Mouse (Mus musculus) heart, embryonic 16.5 days (tissue): ENCODE results near the gene Abcg5. TPM values are rescaled to one million over a fixed set of nuclear protein-coding genes. Genes with fewer than 3 reads are reported as not detected.

ENCODE experiments used
- ATAC-seq: fragments of 200-750 bp; cut with Nextera tagmentation; replicated peaks from 2 replicates; pipeline ENCODE4 v1.8.0; 2017; ENCODE audit warnings: moderate number of reproducible peaks; ENCODE audit not compliant: insufficient read depth, low FRiP score; ENCODE audit errors: extremely low read depth
- H3K27ac ChIP-seq: fragments of 300-500 bp; sonication (generic); 2 replicates; pipeline ENCODE4 v1.5.1; 2014; ENCODE audit warnings: mild to moderate bottlenecking, low read length, control low read depth, moderate library complexity
- H3K27me3 ChIP-seq: fragments of 300-500 bp; sonication (generic); 2 replicates; pipeline ENCODE4 v1.6.1; 2014; ENCODE audit warnings: low read length, mixed read lengths; ENCODE audit not compliant: control insufficient read depth, insufficient read depth
- H3K36me3 ChIP-seq: fragments of 300-500 bp; sonication (generic); 2 replicates; pipeline ENCODE4 v1.6.1; 2014; ENCODE audit not compliant: control insufficient read depth, insufficient read depth
- H3K4me1 ChIP-seq: fragments of 300-500 bp; sonication (generic); 2 replicates; pipeline ENCODE4 v1.6.1; 2014; ENCODE audit warnings: low read length, mixed read lengths; ENCODE audit not compliant: control insufficient read depth, insufficient read depth
- H3K4me2 ChIP-seq: fragments of 300-500 bp; sonication (generic); 2 replicates; pipeline ENCODE4 v1.6.1; 2014; ENCODE audit warnings: low read depth, mild to moderate bottlenecking, control low read depth, low read length
- H3K4me3 ChIP-seq: fragments of 300-500 bp; sonication (generic); 2 replicates; pipeline ENCODE4 v1.5.1; 2014; ENCODE audit warnings: mild to moderate bottlenecking, control low read depth, low read length
- H3K9ac ChIP-seq: fragments of 300-500 bp; sonication (generic); 2 replicates; pipeline ENCODE4 v1.6.1; 2014; ENCODE audit warnings: low read length, control low read depth
- H3K9me3 ChIP-seq: fragments of 300-500 bp; sonication (generic); replicated peaks from 2 replicates; pipeline ENCODE4 v1.6.1; 2016; ENCODE audit warnings: low read length; ENCODE audit not compliant: control insufficient read depth
- WGBS: fragments of 180-500 bp; shearing (Covaris S2); extraction: QIAGEN DNeasy Blood & Tissue Kit; methylation state at CpG from one replicate; pipeline ENCODE4 v1.1.7; 2014; 5-methylcytosine and 5-hydroxymethylcytosine counted together
- polyA plus RNA-seq: library from polyadenylated mRNA; unstranded; fragments of >200 nt; fragmentation: Nextera tagmentation; extraction: Ambion mirVana; gene quantifications from 2 replicates; pipeline ENCODE4 v1.2.1, GENCODE M21; 2015

Gene Abcg5
- polyA plus RNA-seq, 1 experiment from 2014 or later: 0.18 TPM

GRCm38 (mm10) chr17:84690111-84690510 is 7.3 kb upstream of the Abcg5 start:
- no peak overlapping the region for H3K4me3 ChIP-seq
- H3K9ac ChIP-seq: no peak overlapping the region
- peaks cover 7% of the 10 kb centered on the region; the same call in 1 of the 2 replicates for H3K27me3 ChIP-seq
- WGBS: 81% methylated on average over 5 of the region's 5 CpGs
- no peak overlapping the region for H3K4me2 ChIP-seq
- no peaks in the 10 kb centered on the region for H3K4me1 ChIP-seq
- no peak for ATAC-seq
- H3K36me3 ChIP-seq: no peaks in the 10 kb centered on the region
- no peaks in the 10 kb centered on the region for H3K9me3 ChIP-seq
- H3K27ac ChIP-seq: no peak overlapping the region

GRCm38 (mm10) chr17:84689316-84689715 is 6.5 kb upstream of the Abcg5 start:
- Histone ChIP-seq H3K27ac (no peak overlapping the region), H3K4me1 (no peaks in the 10 kb centered on the region), H3K9me3 (no peaks in the 10 kb centered on the region), H3K27me3 (peaks cover 7% of the 10 kb centered on the region; the same call in 1 of the 2 replicates), H3K9ac (no peak overlapping the region), H3K4me2 (no peak overlapping the region), H3K4me3 (no peak overlapping the region), H3K36me3 (no peaks in the 10 kb centered on the region)
- ATAC-seq: no peak
- WGBS: 67% methylated on average over 5 of the region's 5 CpGs

- H3K4me2 ChIP-seq: no peak overlapping the region
- H3K27ac ChIP-seq: no peak overlapping the region
- H3K27me3 ChIP-seq: peaks cover 6% of the 10 kb centered on the region; the same call in 1 of the 2 replicates
- H3K36me3 ChIP-seq: no peaks in the 10 kb centered on the region
- H3K9ac ChIP-seq: no peak overlapping the region
- H3K4me1 ChIP-seq: no peaks in the 10 kb centered on the region
- no peaks in the 10 kb centered on the region for H3K9me3 ChIP-seq
- WGBS: 78% methylated on average over 11 of the region's 11 CpGs
- no peak overlapping the region for H3K4me3 ChIP-seq
- ATAC-seq: no peak
Measured at GRCm38 (mm10) chr17:84688834-84689233, 6.0 kb upstream of the Abcg5 start.

GRCm38 (mm10) chr17:84687994-84688393 is 5.2 kb upstream of the Abcg5 start:
- H3K9ac ChIP-seq: no peak overlapping the region
- H3K4me3 ChIP-seq: no peak overlapping the region
- H3K36me3 ChIP-seq: no peaks in the 10 kb centered on the region
- 75% methylated on average over 5 of the region's 5 CpGs for WGBS
- no peak overlapping the region for H3K27ac ChIP-seq
- no peaks in the 10 kb centered on the region for H3K4me1 ChIP-seq
- ATAC-seq: no peak
- H3K27me3 ChIP-seq: peaks cover 4% of the 10 kb centered on the region; the same call in 1 of the 2 replicates
- H3K9me3 ChIP-seq: no peaks in the 10 kb centered on the region
- no peak overlapping the region for H3K4me2 ChIP-seq

- ATAC-seq: no peak
Measured at GRCm38 (mm10) chr17:84685286-84685685, 2.5 kb upstream of the Abcg5 start.

GRCm38 (mm10) chr17:84684284-84684683 is 1.5 kb upstream of the Abcg5 start:
- WGBS: 44% methylated on average over 6 of the region's 6 CpGs

More at GRCm38 (mm10) chr17:84685286-84685685, 2.5 kb upstream of the Abcg5 start:
- Histone ChIP-seq H3K4me2 (no peak overlapping the region), H3K9ac (no peak overlapping the region), H3K27me3 (no peaks in the 10 kb centered on the region), H3K9me3 (no peaks in the 10 kb centered on the region), H3K4me1 (no peaks in the 10 kb centered on the region), H3K36me3 (no peaks in the 10 kb centered on the region), H3K27ac (no peak overlapping the region), H3K4me3 (no peak overlapping the region)
- 71% methylated on average over 4 of the region's 4 CpGs for WGBS

GRCm38 (mm10) chr17:84681670-84682069 is 1.1 kb downstream of the Abcg5 start:
- WGBS: 92% methylated on average over 3 of the region's 3 CpGs
- Histone ChIP-seq H3K4me3 (no peak overlapping the region), H3K36me3 (no peaks in the 10 kb centered on the region), H3K27me3 (no peaks in the 10 kb centered on the region; the same call in 1 of the 2 replicates), H3K27ac (no peak overlapping the region), H3K4me1 (no peaks in the 10 kb centered on the region), H3K4me2 (no peak overlapping the region), H3K9ac (no peak overlapping the region), H3K9me3 (no peaks in the 10 kb centered on the region)
- ATAC-seq: no peak

More at GRCm38 (mm10) chr17:84684284-84684683, 1.5 kb upstream of the Abcg5 start:
- Histone ChIP-seq H3K9me3 (no peaks in the 10 kb centered on the region), H3K9ac (no peak overlapping the region), H3K36me3 (no peaks in the 10 kb centered on the region), H3K4me1 (no peaks in the 10 kb centered on the region), H3K4me3 (no peak overlapping the region), H3K27me3 (no peaks in the 10 kb centered on the region), H3K4me2 (no peak overlapping the region), H3K27ac (no peak overlapping the region)
- no peak for ATAC-seq

GRCm38 (mm10) chr17:84677595-84677994 is 5.2 kb downstream of the Abcg5 start:
- H3K36me3 ChIP-seq: no peaks in the 10 kb centered on the region
- H3K4me1 ChIP-seq: peaks cover 7% of the 10 kb centered on the region
- H3K9ac ChIP-seq: no peak overlapping the region
- H3K27ac ChIP-seq: no peak overlapping the region
- no peak overlapping the region for H3K4me2 ChIP-seq
- no peak for ATAC-seq
- no peak overlapping the region for H3K4me3 ChIP-seq
- no peaks in the 10 kb centered on the region for H3K9me3 ChIP-seq
- no peaks in the 10 kb centered on the region; the same call in 1 of the 2 replicates for H3K27me3 ChIP-seq
- WGBS: 82% methylated on average over 11 of the region's 11 CpGs

GRCm38 (mm10) chr17:84675951-84676366 is 6.9 kb downstream of the Abcg5 start, which contains the start of gene Abcg8:
Gene Abcg8, plus strand, starts transcription at chr17:84676302.
- Histone ChIP-seq H3K4me2 (peak within 1 kb of the TSS; percentile 92), H3K9ac (peak within 1 kb of the TSS; percentile 39), H3K27me3 (no peaks in the 10 kb centered on the region; the same call in 1 of the 2 replicates), H3K4me3 (peak within 1 kb of the TSS; percentile 55), H3K4me1 (peaks cover 7% of the 10 kb centered on the region), H3K36me3 (no peaks in the 10 kb centered on the region), H3K9me3 (no peaks in the 10 kb centered on the region), H3K27ac (no peak within 1 kb of the TSS)
- ATAC-seq: no peak
- WGBS: 2% methylated on average over 24 of the region's 24 CpGs
